Mouse (Mus musculus): Measurements from ENCODE around the gene Gsdma.

GRCm38 (mm10) chr11:98672482-98672881 is 8.3 kb downstream of the Gsdma start:
- TF ChIP-seq CTCF (IDR thresholded peaks at IDR 0.05; ENCODE audit: low read depth), result no peak
- TF ChIP-seq EP300 (IDR thresholded peaks at IDR 0.05; ENCODE audit: low read depth), result no peak

Measured in heart, postnatal 0 days (tissue).